Mouse (Mus musculus): ENCODE data around the gene Uso1.
A peak's percentile ranks its signal among the peaks of the same experiment; 100 is the strongest.
"Not testable (repeated sequence)": the region's sequence is repeated elsewhere in the genome, so short reads cannot be mapped to it uniquely, and the experiment has no call there.

Gene Uso1

GRCm38 (mm10) chr5:92127751-92128150, 10.0 kb upstream of the Uso1 start:
- no peak for DNase-seq

DNA sequence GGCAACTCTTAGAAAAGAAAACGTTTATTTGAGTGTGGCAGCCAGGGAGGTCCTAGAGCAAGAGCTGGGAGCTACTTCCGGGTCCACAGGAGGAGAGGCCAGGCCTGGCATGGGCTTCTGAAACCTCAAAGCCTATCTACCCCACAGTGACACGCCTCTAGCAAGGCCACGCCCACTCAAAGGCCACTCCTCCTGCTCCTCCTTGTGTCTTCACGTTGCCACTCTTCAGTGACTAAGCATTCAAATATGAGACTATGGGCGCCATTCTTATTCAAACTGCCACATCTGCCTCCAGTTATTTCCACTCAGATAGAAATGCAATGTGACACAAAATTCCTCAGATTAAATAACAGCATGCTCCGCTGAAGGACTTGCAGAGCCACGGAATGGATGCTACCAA, 9.2 kb upstream of the Uso1 start:
- no peak for DNase-seq

DNA sequence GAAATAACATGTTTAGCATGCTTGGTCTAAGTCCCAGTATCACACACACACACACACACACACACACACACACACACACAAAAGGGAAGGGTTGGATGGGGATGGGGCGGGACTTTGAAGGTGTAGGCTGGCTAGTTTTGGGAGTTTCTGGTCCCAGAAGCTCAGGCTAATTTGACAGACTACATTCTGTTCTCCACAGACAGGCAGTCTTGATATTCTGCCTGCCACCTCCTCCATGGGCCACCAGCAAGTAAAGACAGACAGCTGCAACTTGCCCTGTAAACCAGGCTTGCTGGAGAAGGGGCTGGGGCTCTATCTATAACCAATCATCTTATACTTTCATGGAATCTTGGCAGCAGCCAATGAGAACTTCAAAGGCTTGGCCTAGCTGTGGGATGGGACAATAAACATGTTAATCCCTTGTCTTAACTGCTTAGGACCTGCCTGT, 8.4 kb upstream of the Uso1 start:
- DNase-seq, result no peak

- DNase-seq, result no peak
Measured at GRCm38 (mm10) chr5:92130040-92130682, 7.6 kb upstream of the Uso1 start.

GRCm38 (mm10) chr5:92132127-92132526, 5.6 kb upstream of the Uso1 start:
- DNase-seq, result no peak

GRCm38 (mm10) chr5:92133006-92133405, 4.7 kb upstream of the Uso1 start:
- DNase-seq, result not testable (repeated sequence)

GRCm38 (mm10) chr5:92134934-92135333, 2.8 kb upstream of the Uso1 start:
- DNase-seq, result no peak

GRCm38 (mm10) chr5:92136536-92137238, 1.1 kb upstream of the Uso1 start:
- peak in 1 of 2 experiments; percentile 8 for DNase-seq

- peak in 1 of 2 experiments; percentile 73 for DNase-seq
Measured at GRCm38 (mm10) chr5:92138093-92138621, 419 bp downstream of the Uso1 start.

GRCm38 (mm10) chr5:92139191-92139590, 1.5 kb downstream of the Uso1 start:
- peak in 1 of 2 experiments; percentile 30 for DNase-seq

DNA sequence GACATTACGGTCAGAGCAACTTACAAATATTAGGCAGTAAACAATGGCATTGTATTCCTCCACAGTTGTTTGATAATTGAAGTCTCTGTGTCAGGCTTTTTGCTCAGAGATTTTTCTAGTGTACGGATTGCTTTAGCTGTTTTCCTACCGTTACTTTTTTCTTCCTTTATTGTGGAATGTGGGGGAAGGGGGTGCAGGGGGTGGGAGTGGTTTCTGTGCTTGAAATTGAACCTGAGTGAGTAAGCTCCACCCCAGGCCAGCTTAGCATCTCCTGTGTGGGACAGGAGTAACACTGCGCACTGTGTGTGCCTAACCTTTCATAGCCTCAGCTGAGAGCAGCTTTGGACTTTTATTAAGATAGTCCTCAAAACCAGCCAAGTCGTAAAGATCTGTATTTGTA, 4.0 kb downstream of the Uso1 start:
- DNase-seq, result no peak

DNA sequence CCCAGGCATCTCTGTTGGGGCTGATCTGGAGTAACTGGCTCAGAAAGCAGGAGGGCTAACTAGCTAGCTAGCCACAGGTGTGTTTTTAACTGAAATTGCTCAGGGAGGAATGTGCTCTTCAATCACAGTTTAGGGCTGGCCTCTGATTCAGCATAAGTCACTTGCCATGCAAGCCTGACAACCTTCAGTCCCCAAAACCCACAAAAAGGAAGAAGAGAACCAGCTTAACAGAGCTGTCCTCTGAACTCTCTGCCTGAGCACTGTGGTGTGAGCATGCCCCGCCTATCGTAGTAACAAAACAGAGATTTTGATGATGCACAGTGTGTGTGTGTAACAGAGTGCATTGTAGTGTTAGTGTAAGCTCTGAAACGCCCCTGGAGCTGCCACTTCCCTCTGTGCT, 4.7 kb downstream of the Uso1 start:
- no peak for DNase-seq

GRCm38 (mm10) chr5:92143665-92144064, 5.9 kb downstream of the Uso1 start:
- no peak for DNase-seq

DNA sequence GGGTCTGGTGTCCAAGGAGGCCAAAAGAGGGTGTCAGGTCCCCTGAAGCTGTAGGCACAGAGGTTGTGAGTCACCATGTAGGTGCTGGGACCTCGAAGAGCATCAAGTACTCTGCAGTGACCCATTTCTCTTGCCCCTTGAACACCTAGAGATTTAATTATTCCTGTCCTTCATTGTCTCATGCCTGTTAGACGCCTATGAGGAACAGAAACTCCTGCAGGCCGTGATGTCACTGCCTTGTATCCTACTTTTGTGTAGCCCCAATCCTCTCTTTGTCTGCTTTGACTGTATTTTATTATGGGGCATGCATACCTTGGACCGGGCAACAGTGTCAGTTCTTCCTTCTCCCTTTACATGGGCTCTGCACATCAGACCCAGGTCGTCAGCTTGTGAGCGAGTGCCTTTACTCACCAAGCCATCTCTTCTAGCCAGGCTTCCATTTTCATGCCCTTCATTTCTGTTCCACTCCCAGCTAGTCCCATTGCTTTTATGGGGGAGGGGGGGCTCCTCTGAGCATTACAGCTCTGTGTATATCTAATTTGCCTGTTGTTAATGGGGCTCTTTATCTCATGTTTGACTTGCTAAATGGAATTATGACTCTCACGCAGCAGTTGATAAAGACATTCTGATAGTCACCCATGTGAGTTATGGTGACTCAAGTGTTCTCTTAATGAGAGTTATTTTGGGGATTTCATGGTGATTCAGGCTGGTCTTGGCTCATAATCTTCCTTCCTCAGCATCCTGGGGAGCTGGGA, 7.4 kb downstream of the Uso1 start:
- DNase-seq, result no peak

GRCm38 (mm10) chr5:92148248-92148647, 10.5 kb downstream of the Uso1 start:
- DNase-seq, result no peak

- DNase-seq, result no peak
Measured at GRCm38 (mm10) chr5:92149330-92149982, 11.7 kb downstream of the Uso1 start.

DNA sequence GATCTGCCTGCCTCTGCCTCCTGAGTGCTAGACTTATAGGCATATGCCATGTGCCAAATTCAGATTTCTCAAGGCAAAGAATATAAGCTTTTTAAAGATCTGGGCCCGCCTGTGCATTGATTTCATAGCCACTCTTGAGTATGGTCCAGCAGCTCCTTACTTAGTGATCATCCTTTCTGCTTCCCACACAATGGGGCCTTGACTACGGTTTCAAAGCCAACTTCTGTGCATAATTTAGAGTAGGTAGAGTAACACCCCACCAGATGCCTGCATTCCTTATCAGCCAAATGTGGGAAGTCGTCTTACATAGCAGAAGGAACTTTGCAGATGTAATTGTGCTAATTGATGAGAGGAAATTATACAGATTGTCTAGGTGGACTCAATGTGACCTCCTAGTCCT, 17.1 kb downstream of the Uso1 start:
- no peak for DNase-seq

DNA sequence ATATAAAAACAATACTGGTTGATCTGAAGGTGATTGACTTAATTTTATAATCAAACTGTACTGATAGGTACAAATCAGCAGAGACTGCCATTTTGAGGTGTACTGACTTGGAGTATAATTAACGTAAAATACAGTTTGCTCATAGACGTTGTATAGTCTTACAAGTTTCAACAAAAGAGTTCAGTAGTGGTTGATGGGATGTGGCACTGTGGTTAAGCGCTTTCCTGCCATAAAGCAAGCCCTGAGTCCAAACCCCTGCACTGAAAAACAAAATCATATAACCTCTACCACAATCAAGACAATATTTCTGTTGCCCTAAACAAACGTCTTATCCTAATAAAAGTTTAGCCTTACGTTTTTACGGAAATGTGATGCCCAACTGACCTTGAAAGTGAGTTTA, 28.2 kb downstream of the Uso1 start:
- DNase-seq, result no peak

DNA sequence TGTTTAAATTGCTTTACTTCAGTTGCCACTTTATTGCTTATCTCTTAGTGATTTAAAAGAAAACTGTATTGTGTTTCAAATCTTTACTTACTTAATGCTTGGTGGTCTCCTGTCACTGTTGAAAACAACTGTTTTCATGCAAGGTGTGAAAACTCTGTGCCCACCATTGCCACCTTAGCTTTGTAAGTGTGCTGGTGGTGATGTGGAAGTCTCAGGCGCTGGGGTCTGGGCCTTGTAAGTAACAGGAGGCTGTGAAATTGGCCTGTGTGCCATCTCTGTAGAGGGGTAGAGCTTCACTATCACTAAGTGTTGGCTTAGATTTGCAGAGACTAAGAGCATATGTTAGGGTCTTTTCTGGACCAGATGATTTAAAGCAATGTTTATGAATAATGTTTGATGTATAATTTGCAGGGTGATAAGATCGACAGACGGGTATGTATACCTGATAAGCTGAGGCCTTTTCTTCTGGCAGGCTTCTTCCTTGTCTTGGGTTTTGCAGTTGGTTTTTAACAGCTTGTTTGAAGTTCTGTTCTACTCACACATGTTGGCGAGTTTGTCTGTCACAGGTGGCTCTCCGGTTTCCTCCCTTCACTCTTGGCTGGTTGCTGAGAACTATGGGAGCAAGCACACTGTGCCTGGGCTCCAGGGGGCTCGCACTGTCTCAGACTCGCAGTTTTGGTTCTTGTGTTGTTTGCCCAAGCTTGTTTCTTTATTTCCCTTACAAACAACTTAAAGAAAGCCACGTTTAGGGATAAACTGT, 45.5 kb downstream of the Uso1 start:
- no peak for DNase-seq

DNA sequence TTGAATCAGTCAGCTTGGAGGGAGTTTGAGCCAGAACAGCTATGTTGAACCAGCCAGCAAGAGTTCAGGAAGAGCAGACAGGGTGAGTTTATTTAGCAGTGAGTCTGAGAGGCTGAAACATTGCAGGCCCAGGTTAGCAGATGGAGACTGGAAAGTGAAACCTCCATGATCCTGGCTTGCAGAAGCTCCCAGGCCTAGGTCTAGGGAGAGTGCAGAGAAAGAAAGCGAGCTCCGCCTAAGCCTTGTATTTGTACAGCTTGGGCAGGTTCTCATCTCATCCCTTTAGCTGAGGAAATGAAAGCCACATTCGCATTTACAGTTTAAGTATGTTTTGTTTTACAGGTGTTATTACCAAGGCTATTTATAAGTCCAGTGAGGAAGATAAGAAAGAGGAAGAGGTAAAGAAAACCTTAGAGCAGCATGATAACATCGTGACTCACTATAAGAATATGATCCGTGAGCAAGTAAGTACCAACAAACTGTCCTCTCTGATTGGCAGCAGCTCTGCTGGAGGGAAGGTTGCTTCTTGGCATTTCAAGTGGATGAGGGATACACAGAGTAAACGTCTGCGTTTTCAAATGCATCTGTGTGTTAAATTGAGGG, 51.2 kb downstream of the Uso1 start:
- no peak for DNase-seq

DNA sequence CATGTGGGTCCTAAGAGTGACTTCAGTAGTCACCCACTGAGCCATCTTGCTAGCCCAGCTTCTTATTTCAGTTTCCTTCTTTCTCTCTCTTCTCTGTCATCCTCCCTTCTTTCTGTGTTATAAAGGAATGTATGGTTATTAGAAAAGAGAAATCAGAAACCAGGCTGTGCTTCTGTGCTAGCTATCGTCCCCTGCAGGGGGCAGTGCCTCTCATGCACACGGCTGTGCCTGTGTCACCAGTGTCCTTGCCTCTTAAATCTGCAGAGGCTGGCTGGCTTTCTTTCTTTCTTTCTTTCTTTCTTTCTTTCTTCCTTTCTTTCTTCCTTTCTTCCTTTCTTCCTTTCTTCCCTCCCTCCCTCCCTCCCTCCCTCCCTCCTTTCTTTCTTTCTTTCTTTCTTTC, 58.0 kb downstream of the Uso1 start:
- DNase-seq, result peak; percentile 47 to 73
